Mouse (Mus musculus): ENCODE measurements at regions not wholly inside any gene's neighbourhood (a gene's known extent, or its start where the extent isn't known, plus 50 kb on each side); places are given as distances from the start of the nearest gene placed in this dataset.

- DNase-seq (ENCODE audit: low spot score) = no peak
Measured at GRCm38 (mm10) chr4:106043661-106044060, 254.0 kb downstream of the Gm12728 start.

- no peak for DNase-seq (ENCODE audit: low spot score)
Measured at GRCm38 (mm10) chr4:106048053-106048452, 258.4 kb downstream of the Gm12728 start.

- no peak for DNase-seq (ENCODE audit: low spot score)
Measured at GRCm38 (mm10) chr4:106048797-106049196, 259.1 kb downstream of the Gm12728 start.

GRCm38 (mm10) chr4:106049880-106050279 is 260.2 kb downstream of the Gm12728 start:
- DNase-seq (ENCODE audit: low spot score) = no peak

GRCm38 (mm10) chr4:106050297-106050696 is 260.6 kb downstream of the Gm12728 start:
- no peak for DNase-seq (ENCODE audit: low spot score)

GRCm38 (mm10) chr4:106053496-106053895 is 262.5 kb upstream of the Usp24 start:
- no peak for DNase-seq (ENCODE audit: low spot score)

- DNase-seq (ENCODE audit: low spot score) = no peak
Measured at GRCm38 (mm10) chr4:106054324-106054723, 261.7 kb upstream of the Usp24 start.

- no peak for DNase-seq (ENCODE audit: low spot score)
Measured at GRCm38 (mm10) chr4:106062651-106063050, 253.4 kb upstream of the Usp24 start.

GRCm38 (mm10) chr4:106063851-106064382 is 252.1 kb upstream of the Usp24 start:
- no peak for DNase-seq (ENCODE audit: low spot score)

- no peak for DNase-seq (ENCODE audit: low spot score)
Measured at GRCm38 (mm10) chr4:106067023-106067422, 249.0 kb upstream of the Usp24 start.

- no peak for DNase-seq (ENCODE audit: low spot score)
Measured at GRCm38 (mm10) chr4:106083546-106083945, 232.5 kb upstream of the Usp24 start.

- DNase-seq (ENCODE audit: low spot score) = no peak
Measured at GRCm38 (mm10) chr4:106091927-106092675, 223.9 kb upstream of the Usp24 start.

GRCm38 (mm10) chr4:106092676-106093070 is 223.3 kb upstream of the Usp24 start:
- no peak for DNase-seq (ENCODE audit: low spot score)

GRCm38 (mm10) chr4:106093252-106093651 is 222.8 kb upstream of the Usp24 start:
- DNase-seq (ENCODE audit: low spot score) = no peak

- no peak for DNase-seq (ENCODE audit: low spot score)
Measured at GRCm38 (mm10) chr4:106094882-106095556, 221.0 kb upstream of the Usp24 start.

GRCm38 (mm10) chr4:106096130-106096529 is 219.9 kb upstream of the Usp24 start:
- no peak for DNase-seq (ENCODE audit: low spot score)

- no peak for DNase-seq (ENCODE audit: low spot score)
Measured at GRCm38 (mm10) chr4:106097846-106098245, 218.2 kb upstream of the Usp24 start.

- DNase-seq (ENCODE audit: low spot score) = no peak
Measured at GRCm38 (mm10) chr4:106100211-106101025, 215.6 kb upstream of the Usp24 start.

- DNase-seq (ENCODE audit: low spot score) = no peak
Measured at GRCm38 (mm10) chr4:106101904-106102303, 214.1 kb upstream of the Usp24 start.

- DNase-seq (ENCODE audit: low spot score) = no peak
Measured at GRCm38 (mm10) chr4:106102451-106102977, 213.5 kb upstream of the Usp24 start.

GRCm38 (mm10) chr4:106103750-106104635 is 212.0 kb upstream of the Usp24 start:
- no peak for DNase-seq (ENCODE audit: low spot score)
